10 mouse cellular contexts compared by ENCODE assay signal in genomic region chr7:28586663-28587411, GRCm38 (mm10). TPM values are rescaled to one million over a fixed set of nuclear protein-coding genes. Genes with fewer than 3 reads are reported as not detected.
DNase-seq lines count a peak whose midpoint lies in the region; ATAC-seq and TF ChIP-seq lines count a peak whose summit lies in the region.
"Had no signal": no experiment of that assay in that cellular context is flagged by ENCODE, and none has a peak within 500 bp of the region (broad histone marks: within the 10 kb centered on the region; RNA-seq: fewer than 3 reads in every experiment).

No protein-coding gene starts in this region.

- 50% methylated on average over 6 of the region's 6 CpGs for WGBS in embryonic facial prominence, embryonic 12.5 days
- 58% methylated on average over 6 of the region's 6 CpGs for WGBS in kidney, embryonic 16.5 days

- peaks cover 92% of the 10 kb centered on the region for H3K4me1 ChIP-seq in megakaryocyte, embryonic 14.5 days
- H3K4me1 ChIP-seq in embryonic facial prominence, embryonic 12.5 days: peaks cover 53% of the 10 kb centered on the region
- peaks cover 75% of the 10 kb centered on the region for H3K4me1 ChIP-seq in kidney, embryonic 16.5 days (ENCODE audit: insufficient read depth, low read length)

- H3K27me3 ChIP-seq in megakaryocyte, embryonic 14.5 days (replicated peaks): no peaks in the 10 kb centered on the region
- no peaks in the 10 kb centered on the region for H3K27me3 ChIP-seq in embryonic facial prominence, embryonic 12.5 days
- no peaks in the 10 kb centered on the region for H3K27me3 ChIP-seq in kidney, embryonic 16.5 days (ENCODE audit: insufficient read depth, low read length)
- no peaks in the 10 kb centered on the region for H3K27me3 ChIP-seq in myocyte (ENCODE audit: control insufficient read depth, insufficient read depth, insufficient read length)

- no peak for ATAC-seq in megakaryocyte, adult 5-6 weeks (ENCODE audit: poor library complexity, severe bottlenecking)
- ATAC-seq in embryonic facial prominence, embryonic 12.5 days (ENCODE audit: insufficient number of reproducible peaks, insufficient read depth, low FRiP score, low TSS enrichment): no peak
- 0 out of 2 replicates have a peak, but pooled peaks have one; percentile 18 for ATAC-seq in kidney, embryonic 16.5 days (ENCODE audit: low FRiP score, low TSS enrichment)

- H3K4me3 ChIP-seq in megakaryocyte, embryonic 14.5 days (replicated peaks): peak overlapping the region; percentile 68
- H3K4me3 ChIP-seq in embryonic facial prominence, embryonic 12.5 days: no peak overlapping the region
- H3K4me3 ChIP-seq in kidney, embryonic 16.5 days (ENCODE audit: low read length): no peak overlapping the region
- H3K4me3 ChIP-seq in myocyte: no peak overlapping the region

- H3K36me3 ChIP-seq in megakaryocyte, embryonic 14.5 days (replicated peaks; ENCODE audit: low read length): peaks cover 2% of the 10 kb centered on the region
- H3K36me3 ChIP-seq in embryonic facial prominence, embryonic 12.5 days: peaks cover 2% of the 10 kb centered on the region; the same call in 1 of the 2 replicates
- H3K36me3 ChIP-seq in kidney, embryonic 16.5 days (ENCODE audit: insufficient read depth, low read length): no peaks in the 10 kb centered on the region
- H3K36me3 ChIP-seq in myocyte (ENCODE audit: control insufficient read depth, insufficient read depth): no peaks in the 10 kb centered on the region

- H3K4me2 ChIP-seq in embryonic facial prominence, embryonic 12.5 days (replicated peaks): no peak overlapping the region
- no peak overlapping the region for H3K4me2 ChIP-seq in kidney, embryonic 16.5 days (replicated peaks; ENCODE audit: low read depth, low read length)
- H3K4me2 ChIP-seq in myocyte (ENCODE audit: low read depth): peak overlapping the region; percentile 28

- peak overlapping the region; percentile 63; the same call in 1 of the 2 replicates for H3K27ac ChIP-seq in embryonic facial prominence, embryonic 12.5 days
- H3K27ac ChIP-seq in kidney, embryonic 16.5 days (ENCODE audit: low read length): peak overlapping the region; percentile 79; the same call in 1 of the 2 replicates

- TF ChIP-seq POLR2A in myocyte (IDR thresholded peaks at IDR 0.05; ENCODE audit: insufficient read length, low read depth): no peak

- H3ac ChIP-seq in myocyte (ENCODE audit: control insufficient read depth, insufficient read length): peak overlapping the region; percentile 13

- H3K9ac ChIP-seq in embryonic facial prominence, embryonic 12.5 days: no peak overlapping the region
- H3K9ac ChIP-seq in kidney, embryonic 16.5 days (replicated peaks; ENCODE audit: low read length): no peak overlapping the region

- H3K79me2 ChIP-seq in myocyte (ENCODE audit: control insufficient read depth, insufficient read depth): peaks cover 73% of the 10 kb centered on the region

- H3K9me3 ChIP-seq in megakaryocyte, embryonic 14.5 days: no peaks in the 10 kb centered on the region
- no peaks in the 10 kb centered on the region for H3K9me3 ChIP-seq in embryonic facial prominence, embryonic 12.5 days
- no peaks in the 10 kb centered on the region for H3K9me3 ChIP-seq in kidney, embryonic 16.5 days (ENCODE audit: low read length)

- intact Hi-C loops in gastrocnemius, postnatal 14 days (cut with DNase I; ENCODE audit: low total_unique reads): no loop called here

- DNase-seq in thymus, postnatal 4 days: no peak
- no peak for DNase-seq in gastrocnemius, postnatal 14 days
- no peak for DNase-seq in natural killer cell, adult 2 months (ENCODE audit: low spot score in 2 of 2)

TF ChIP-seq in myocyte, 11 proteins besides CTCF, POLR2A, EP300 and RAD21:
- TF ChIP-seq MYOD1 (IDR thresholded peaks at IDR 0.05; ENCODE audit: control insufficient read depth in 1 of 3, insufficient read length in 2 of 3, low read depth in 2 of 3): no peak
- TF ChIP-seq CEBPB (IDR thresholded peaks at IDR 0.05; ENCODE audit: insufficient read depth, poor library complexity, severe bottlenecking): no peak
- no peak for TF ChIP-seq TCF3 (IDR thresholded peaks at IDR 0.05; ENCODE audit: insufficient read length, low read depth)

RNA-seq across cellular contexts. Expression of gene Samd4b, which starts 11.1 kb away (rescaled TPM):
- 125 and 217 TPM in 2 replicates for polyA plus RNA-seq in megakaryocyte, embryonic 14.5 days (2012; ENCODE audit: insufficient read depth, low replicate concordance)
- total RNA-seq in megakaryocyte, adult 5-6 weeks (2015): 30.2 and 35.4 TPM in 2 replicates
- 6.1 and 7.1 TPM in 2 replicates for total RNA-seq in megakaryocyte, adult 5-6 weeks (2017)
- polyA plus RNA-seq in embryonic facial prominence, embryonic 12.5 days (2016; fragmentation: Nextera tagmentation; extraction: Ambion mirVana): 36.6 and 36.8 TPM in 2 replicates
- polyA plus RNA-seq in kidney, embryonic 16.5 days (2015; fragmentation: Nextera tagmentation; extraction: Ambion mirVana): 16.7 and 20.7 TPM in 2 replicates
- polyA plus RNA-seq in myocyte (2012; fragmentation: generic; extraction: Trizol): 29.4 TPM
- total RNA-seq in gastrocnemius, postnatal 14 days (2021): 10 to 100 TPM; 15.7 to 18.5 TPM

RNA-seq across cellular contexts. Expression of gene Pak4, which starts 11.1 kb away (rescaled TPM):
- 17.3 and 20.8 TPM in 2 replicates for polyA plus RNA-seq in megakaryocyte, embryonic 14.5 days (2012; ENCODE audit: insufficient read depth, low replicate concordance)
- 10.0 and 12.8 TPM in 2 replicates for total RNA-seq in megakaryocyte, adult 5-6 weeks (2015)
- total RNA-seq in megakaryocyte, adult 5-6 weeks (2017): 9.9 and 11.7 TPM in 2 replicates
- 43.4 and 44.1 TPM in 2 replicates for polyA plus RNA-seq in embryonic facial prominence, embryonic 12.5 days (2016; fragmentation: Nextera tagmentation; extraction: Ambion mirVana)
- 78.4 and 79.6 TPM in 2 replicates for polyA plus RNA-seq in kidney, embryonic 16.5 days (2015; fragmentation: Nextera tagmentation; extraction: Ambion mirVana)
- 27.5 TPM for polyA plus RNA-seq in myocyte (2012; fragmentation: generic; extraction: Trizol)
- total RNA-seq in gastrocnemius, postnatal 14 days (2021): 1 to 10 TPM; 2.9 to 4.6 TPM

RNA-seq across cellular contexts. Expression of gene Nccrp1, which starts 39.8 kb away (rescaled TPM):
- polyA plus RNA-seq in megakaryocyte, embryonic 14.5 days (2012; ENCODE audit: insufficient read depth, low replicate concordance): 0.28 TPM in 1 of 2 replicates, not detected in the other
- total RNA-seq in megakaryocyte, adult 5-6 weeks (2015): 1.4 and 2.2 TPM in 2 replicates
- total RNA-seq in megakaryocyte, adult 5-6 weeks (2017): 0.26 TPM in 1 of 2 replicates, not detected in the other
- polyA plus RNA-seq in embryonic facial prominence, embryonic 12.5 days (2016; fragmentation: Nextera tagmentation; extraction: Ambion mirVana): not detected in 2 replicates
- polyA plus RNA-seq in kidney, embryonic 16.5 days (2015; fragmentation: Nextera tagmentation; extraction: Ambion mirVana): 0.18 TPM in 1 of 2 replicates, not detected in the other
- polyA plus RNA-seq in myocyte (2012; fragmentation: generic; extraction: Trizol): 0.07 TPM
- not detected for total RNA-seq in gastrocnemius, postnatal 14 days (2021)
- total RNA-seq: heart, postnatal 36 days had no signal

RNA-seq across cellular contexts. Expression of gene Acp7, which starts 44.3 kb away (rescaled TPM):
- polyA plus RNA-seq in megakaryocyte, embryonic 14.5 days (2012; ENCODE audit: insufficient read depth, low replicate concordance): not detected in 2 replicates
- total RNA-seq in megakaryocyte, adult 5-6 weeks (2015): not detected in 2 replicates
- total RNA-seq in megakaryocyte, adult 5-6 weeks (2017): not detected in 2 replicates
- 0.18 TPM in 1 of 2 replicates, not detected in the other for polyA plus RNA-seq in embryonic facial prominence, embryonic 12.5 days (2016; fragmentation: Nextera tagmentation; extraction: Ambion mirVana)
- polyA plus RNA-seq in kidney, embryonic 16.5 days (2015; fragmentation: Nextera tagmentation; extraction: Ambion mirVana): not detected in 2 replicates
- polyA plus RNA-seq in myocyte (2012; fragmentation: generic; extraction: Trizol): not detected
- total RNA-seq in gastrocnemius, postnatal 14 days (2021): not detected
- total RNA-seq: heart, postnatal 36 days; neutrophil, adult 5-6 weeks had no signal

RNA-seq across cellular contexts. Expression of gene Sycn, which starts 46.2 kb away (rescaled TPM):
- polyA plus RNA-seq in megakaryocyte, embryonic 14.5 days (2012; ENCODE audit: insufficient read depth, low replicate concordance): not detected in 2 replicates
- not detected in 2 replicates for total RNA-seq in megakaryocyte, adult 5-6 weeks (2015)
- not detected in 2 replicates for total RNA-seq in megakaryocyte, adult 5-6 weeks (2017)
- polyA plus RNA-seq in embryonic facial prominence, embryonic 12.5 days (2016; fragmentation: Nextera tagmentation; extraction: Ambion mirVana): not detected in 2 replicates
- not detected in 2 replicates for polyA plus RNA-seq in kidney, embryonic 16.5 days (2015; fragmentation: Nextera tagmentation; extraction: Ambion mirVana)
- polyA plus RNA-seq in myocyte (2012; fragmentation: generic; extraction: Trizol): not detected
- total RNA-seq in gastrocnemius, postnatal 14 days (2021): not detected
- total RNA-seq: heart, postnatal 36 days; neutrophil, adult 5-6 weeks had no signal
